Mouse (Mus musculus) erythroblast, embryonic 14.5 days (primary cell): ENCODE results near the gene Blcap.

Experiments
- GATA1 ChIP-seq: IDR thresholded peaks from 2 replicates; pipeline ENCODE4 v1.6.1; 2012; ENCODE audit warnings: low read length, inconsistent platforms, mixed read lengths
- TAL1 ChIP-seq: IDR thresholded peaks from 3 replicates; pipeline ENCODE4 v1.6.1; 2012; ENCODE audit warnings: low read length, inconsistent platforms, mixed read lengths

DNA sequence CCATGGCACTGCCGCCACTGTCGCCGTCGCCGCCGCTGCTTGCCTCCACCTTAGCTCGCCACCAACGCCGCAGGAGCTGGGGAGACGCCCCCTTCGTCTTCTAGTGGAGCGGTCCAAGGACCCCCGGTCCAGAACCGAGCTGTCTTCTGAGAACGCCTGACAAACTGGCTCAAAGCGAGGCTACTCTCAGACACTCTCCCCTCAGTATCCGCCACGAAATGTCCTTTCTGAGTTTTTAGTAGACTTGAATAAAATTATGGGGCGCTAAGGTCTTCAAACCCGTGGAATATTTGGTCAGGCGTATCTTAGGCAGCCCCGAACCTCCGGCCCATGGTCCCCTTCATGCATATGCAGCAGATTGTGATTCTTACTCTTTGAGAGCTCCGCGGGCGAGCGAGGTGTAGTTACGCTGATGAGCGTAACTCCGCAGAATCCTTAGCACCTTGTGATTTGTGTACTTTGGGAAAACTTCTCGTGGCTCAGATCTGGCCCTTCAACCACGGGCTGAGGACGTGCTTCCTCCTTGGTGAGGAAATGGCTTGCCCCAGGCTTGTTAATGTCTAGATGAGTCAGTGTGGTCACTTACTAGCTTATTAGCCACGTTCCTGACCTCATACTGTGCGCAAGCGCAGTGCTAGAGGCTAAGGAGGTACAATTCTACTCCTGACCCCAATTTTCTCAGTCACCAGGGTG is 4.7 kb downstream of the Blcap start:
- TF ChIP-seq GATA1 (no peak), TAL1 (no peak)
